Comparison of ENCODE assay signal across 8 mouse cellular contexts in genomic region chr5:74960840-74961543, GRCm38 (mm10).
A peak's percentile ranks its signal among the peaks of the same experiment; 100 is the strongest.
DNase-seq lines count a peak whose midpoint lies in the region; ATAC-seq and TF ChIP-seq lines count a peak whose summit lies in the region.

No protein-coding gene starts in this region.

- peak overlapping the region; percentile 13 for H3K9ac ChIP-seq in MEL (ENCODE audit: control insufficient read depth, low read depth, low read length, poor library complexity, severe bottlenecking)
- no peak overlapping the region for H3K9ac ChIP-seq in intestine, embryonic 14.5 days (ENCODE audit: low read length)
- no peak overlapping the region for H3K9ac ChIP-seq in limb, embryonic 13.5 days

- ATAC-seq in intestine, embryonic 14.5 days (replicated peaks; ENCODE audit: low FRiP score, low TSS enrichment, low read depth): no peak
- 0 out of 2 replicates have a peak, but pooled peaks have one; percentile 29 for ATAC-seq in limb, embryonic 13.5 days (ENCODE audit: low FRiP score, low read depth)
- no peak for ATAC-seq in erythroid progenitor cell, adult 5-6 weeks (replicated peaks; ENCODE audit: low FRiP score, poor library complexity, severe bottlenecking)

- TF ChIP-seq POLR2A in MEL (IDR thresholded peaks at IDR 0.05; ENCODE audit: control insufficient read depth in 1 of 2, insufficient read depth in 1 of 2, low read depth in 1 of 2, low read length in 2 of 2, poor library complexity in 1 of 2): no peak

- H3K79me2 ChIP-seq in MEL (ENCODE audit: control insufficient read depth, insufficient read depth, low read length, poor library complexity): no peaks in the 10 kb centered on the region

- peak; percentile 56 for TF ChIP-seq RAD21 in MEL (IDR thresholded peaks at IDR 0.05; ENCODE audit: low read depth, low read length)

- peak overlapping the region; percentile 32 to 53 for H3K4me3 ChIP-seq in MEL (ENCODE audit: control insufficient read depth in 1 of 2, insufficient read depth in 1 of 2, low read depth in 2 of 2, low read length in 2 of 2)
- H3K4me3 ChIP-seq in intestine, embryonic 14.5 days (ENCODE audit: low read depth, low read length): no peak overlapping the region
- no peak overlapping the region for H3K4me3 ChIP-seq in limb, embryonic 13.5 days

- H3K4me2 ChIP-seq in intestine, embryonic 14.5 days (ENCODE audit: low read length): 0 out of 2 replicates have a peak overlapping the region, but pooled peaks have one; percentile 15
- no peak overlapping the region for H3K4me2 ChIP-seq in limb, embryonic 13.5 days (replicated peaks)

- 34% methylated on average over 14 of the region's 14 CpGs for WGBS in intestine, embryonic 14.5 days
- 32% methylated on average over 14 of the region's 14 CpGs for WGBS in limb, embryonic 13.5 days

- peaks cover 0 to 16% of the 10 kb centered on the region in 2 experiments; a peak in 2 of 4 replicates for H3K36me3 ChIP-seq in MEL (ENCODE audit: control insufficient read depth in 1 of 2, insufficient read depth in 2 of 2, low read length in 2 of 2)
- H3K36me3 ChIP-seq in intestine, embryonic 14.5 days (ENCODE audit: control insufficient read depth, insufficient read depth, low read length): no peaks in the 10 kb centered on the region
- no peaks in the 10 kb centered on the region for H3K36me3 ChIP-seq in limb, embryonic 13.5 days

- no peaks in the 10 kb centered on the region for H3K9me3 ChIP-seq in MEL (replicated peaks; ENCODE audit: insufficient read depth, low read length)
- H3K9me3 ChIP-seq in intestine, embryonic 14.5 days (ENCODE audit: control insufficient read depth, low read length): no peaks in the 10 kb centered on the region
- no peaks in the 10 kb centered on the region for H3K9me3 ChIP-seq in limb, embryonic 13.5 days

- peaks cover 3 to 4% of the 10 kb centered on the region in 2 experiments; a peak in 3 of 4 replicates for H3K27me3 ChIP-seq in MEL (ENCODE audit: control insufficient read depth in 1 of 2, insufficient read depth in 2 of 2, low read length in 2 of 2)
- no peaks in the 10 kb centered on the region for H3K27me3 ChIP-seq in intestine, embryonic 14.5 days (replicated peaks; ENCODE audit: control insufficient read depth, insufficient read depth, low read length)
- H3K27me3 ChIP-seq in limb, embryonic 13.5 days: 0 out of 2 replicates have a peak, but pooled peaks cover 7% of the 10 kb centered on the region

- H3K4me1 ChIP-seq in MEL (ENCODE audit: control insufficient read depth in 1 of 2, insufficient read depth in 2 of 2, low read length in 2 of 2): peaks cover 13 to 35% of the 10 kb centered on the region in 2 experiments
- peaks cover 5% of the 10 kb centered on the region; the same call in 1 of the 2 replicates for H3K4me1 ChIP-seq in intestine, embryonic 14.5 days (replicated peaks; ENCODE audit: control insufficient read depth, insufficient read depth, low read length)
- H3K4me1 ChIP-seq in limb, embryonic 13.5 days: peaks cover 41% of the 10 kb centered on the region

- no peak; a peak in 1 of 4 replicates for TF ChIP-seq EP300 in MEL (IDR thresholded peaks at IDR 0.05; ENCODE audit: low read depth in 1 of 2, low read length in 2 of 2)

- H3K27ac ChIP-seq in MEL (ENCODE audit: control insufficient read depth, low read depth, low read length): no peak overlapping the region
- H3K27ac ChIP-seq in intestine, embryonic 14.5 days (ENCODE audit: low read depth): no peak overlapping the region
- H3K27ac ChIP-seq in limb, embryonic 13.5 days: no peak overlapping the region; the same call in 1 of the 2 replicates

- DNase-seq in B cell, adult 2 months: peak; percentile 26 to 35
- peak; percentile 61 for DNase-seq in MEL (ENCODE audit: low read depth, low spot score)
- DNase-seq in cerebellum, postnatal 25 days: peak; percentile 60 to 77
- peak; percentile 61 for DNase-seq in gastrocnemius, adult 18-20 months (ENCODE audit: low spot score)
- DNase-seq in intestine, embryonic 14.5 days (ENCODE audit: low spot score): peak; percentile 86
- DNase-seq in retina, postnatal 7 days (ENCODE audit: low read depth, low spot score): peak; percentile 42

- peak; percentile 62 to 79 (median 62) for TF ChIP-seq CTCF in MEL (IDR thresholded peaks at IDR 0.05 in 2 of 3, conservative IDR thresholded peaks at IDR 0.05 in 1 of 3; ENCODE audit: control insufficient read depth in 1 of 3, insufficient read depth in 1 of 3, low read depth in 2 of 3, low read length in 3 of 3, poor library complexity in 1 of 3, severe bottlenecking in 1 of 3)

TF ChIP-seq in MEL, 35 proteins besides CTCF, POLR2A, EP300 and RAD21:
- TF ChIP-seq GABPA (IDR thresholded peaks at IDR 0.05; ENCODE audit: low read depth, low read length) (no peak), MAX (IDR thresholded peaks at IDR 0.05; ENCODE audit: low read length) (peak; percentile 54; the same call in 1 of the 2 replicates), JUND (IDR thresholded peaks at IDR 0.05; ENCODE audit: low read depth, low read length) (0 out of 2 replicates have a peak, but pooled peaks have one; percentile 49), HCFC1 (IDR thresholded peaks at IDR 0.05; ENCODE audit: low read depth, low read length) (0 out of 2 replicates have a peak, but pooled peaks have one; percentile 13), GATA1 (IDR thresholded peaks at IDR 0.05; ENCODE audit: low read depth, low read length) (no peak), POLR2AphosphoS2 (IDR thresholded peaks at IDR 0.05; ENCODE audit: low read length) (no peak), MXI1 (IDR thresholded peaks at IDR 0.05; ENCODE audit: low read depth, low read length) (0 out of 2 replicates have a peak, but pooled peaks have one; percentile 31), CHD1 (IDR thresholded peaks at IDR 0.05; ENCODE audit: low read depth, low read length) (no peak), ZKSCAN1 (IDR thresholded peaks at IDR 0.05; ENCODE audit: low read depth, low read length) (no peak), ETS1 (IDR thresholded peaks at IDR 0.05; ENCODE audit: low read depth, low read length) (0 out of 2 replicates have a peak, but pooled peaks have one; percentile 20), USF2 (IDR thresholded peaks at IDR 0.05; ENCODE audit: borderline replicate concordance in 1 of 2, insufficient read depth in 1 of 2, low read depth in 1 of 2, low read length in 2 of 2) (no peak), TCF12 (IDR thresholded peaks at IDR 0.05; ENCODE audit: low read depth, low read length) (no peak), MYB (IDR thresholded peaks at IDR 0.05; ENCODE audit: low read depth, low read length) (no peak), ZNF384 (IDR thresholded peaks at IDR 0.05; ENCODE audit: low read depth, low read length) (peak; percentile 72), SIN3A (IDR thresholded peaks at IDR 0.05; ENCODE audit: low read length) (peak; percentile 61), ZC3H11A (IDR thresholded peaks at IDR 0.05; ENCODE audit: low read depth, low read length) (peak; percentile 49; the same call in 1 of the 2 replicates), SMC3 (IDR thresholded peaks at IDR 0.05; ENCODE audit: low read depth, low read length) (peak; percentile 53)
TF ChIP-seq in MEL: peak in this region for 9.

Comparison
In these comparisons a context has a peak if more than half of its experiments do, and no peak if none do; other contexts are left out.
1. DNase-seq: peak in every context shown above with its lines; median percentile 86 in intestine, embryonic 14.5 days; 68 in cerebellum, postnatal 25 days; 61 in MEL; 61 in gastrocnemius, adult 18-20 months; 42 in retina, postnatal 7 days; 30 in B cell, adult 2 months.
2. H3K4me3 ChIP-seq: peak in MEL (2 of 2); none in intestine, embryonic 14.5 days (single experiment) and limb, embryonic 13.5 days (single experiment).